Mouse (Mus musculus): ENCODE results near the gene Chst5. TPM values are rescaled to one million over a fixed set of nuclear protein-coding genes. Genes with fewer than 3 reads are reported as not detected.

The Chst5 gene
- polyA plus RNA-seq, 1 experiment from 2014 or later = 0.05 TPM

GRCm38 (mm10) chr8:111924976-111925375 is 14.7 kb upstream of the Chst5 start:
- no peak for ATAC-seq (ENCODE audit: insufficient read depth)
- 22% methylated on average over 7 of the region's 7 CpGs for WGBS (ENCODE audit: insufficient replicate concordance)
- no peak overlapping the region for H3K4me2 ChIP-seq
- H3K4me1 ChIP-seq (replicated peaks) = peaks cover 40% of the 10 kb centered on the region
- H3K9ac ChIP-seq = peak overlapping the region; percentile 21; the same call in 1 of the 2 replicates
- H3K4me3 ChIP-seq (replicated peaks) = no peak overlapping the region
- H3K27me3 ChIP-seq = no peaks in the 10 kb centered on the region
- peak overlapping the region; percentile 73 for H3K27ac ChIP-seq (replicated peaks)
- H3K9me3 ChIP-seq (replicated peaks) = no peaks in the 10 kb centered on the region
- no peaks in the 10 kb centered on the region for H3K36me3 ChIP-seq (replicated peaks)

GRCm38 (mm10) chr8:111923383-111923804 is 13.1 kb upstream of the Chst5 start:
- H3K9ac ChIP-seq = no peak overlapping the region
- H3K4me1 ChIP-seq (replicated peaks) = peaks cover 24% of the 10 kb centered on the region
- H3K27ac ChIP-seq (replicated peaks) = no peak overlapping the region
- H3K4me2 ChIP-seq = no peak overlapping the region
- H3K27me3 ChIP-seq = no peaks in the 10 kb centered on the region
- WGBS (ENCODE audit: insufficient replicate concordance) = 25% methylated on average over 10 of the region's 10 CpGs
- H3K4me3 ChIP-seq (replicated peaks) = no peak overlapping the region
- ATAC-seq (ENCODE audit: insufficient read depth) = peak; percentile 38; the same call in 1 of the 2 replicates
- H3K36me3 ChIP-seq (replicated peaks) = no peaks in the 10 kb centered on the region
- H3K9me3 ChIP-seq (replicated peaks) = no peaks in the 10 kb centered on the region

GRCm38 (mm10) chr8:111920971-111921370 is 10.7 kb upstream of the Chst5 start:
- no peak overlapping the region for H3K9ac ChIP-seq
- H3K36me3 ChIP-seq (replicated peaks) = no peaks in the 10 kb centered on the region
- no peak for ATAC-seq (ENCODE audit: insufficient read depth)
- peaks cover 15% of the 10 kb centered on the region for H3K4me1 ChIP-seq (replicated peaks)
- no peaks in the 10 kb centered on the region for H3K9me3 ChIP-seq (replicated peaks)
- H3K27me3 ChIP-seq = no peaks in the 10 kb centered on the region
- no peak overlapping the region for H3K27ac ChIP-seq (replicated peaks)
- H3K4me2 ChIP-seq = no peak overlapping the region
- WGBS (ENCODE audit: insufficient replicate concordance) = 52% methylated on average over 4 of the region's 4 CpGs
- no peak overlapping the region for H3K4me3 ChIP-seq (replicated peaks)

GRCm38 (mm10) chr8:111919663-111920062 is 9.4 kb upstream of the Chst5 start:
- H3K4me2 ChIP-seq = no peak overlapping the region
- 63% methylated on average over 2 of the region's 2 CpGs for WGBS (ENCODE audit: insufficient replicate concordance)
- no peak overlapping the region for H3K9ac ChIP-seq
- H3K4me3 ChIP-seq (replicated peaks) = no peak overlapping the region
- H3K4me1 ChIP-seq (replicated peaks) = peaks cover 7% of the 10 kb centered on the region
- no peaks in the 10 kb centered on the region for H3K27me3 ChIP-seq
- H3K27ac ChIP-seq (replicated peaks) = no peak overlapping the region
- no peaks in the 10 kb centered on the region for H3K9me3 ChIP-seq (replicated peaks)
- ATAC-seq (ENCODE audit: insufficient read depth) = no peak
- H3K36me3 ChIP-seq (replicated peaks) = no peaks in the 10 kb centered on the region

- H3K4me2 ChIP-seq = no peak overlapping the region
- no peaks in the 10 kb centered on the region for H3K9me3 ChIP-seq (replicated peaks)
- H3K4me1 ChIP-seq (replicated peaks) = no peaks in the 10 kb centered on the region
- WGBS (ENCODE audit: insufficient replicate concordance) = 52% methylated on average over 12 of the region's 12 CpGs
- H3K9ac ChIP-seq = no peak overlapping the region
- H3K27me3 ChIP-seq = peaks cover 63% of the 10 kb centered on the region
- H3K4me3 ChIP-seq (replicated peaks) = no peak overlapping the region
- no peak for ATAC-seq (ENCODE audit: insufficient read depth)
- no peaks in the 10 kb centered on the region for H3K36me3 ChIP-seq (replicated peaks)
- no peak overlapping the region for H3K27ac ChIP-seq (replicated peaks)
Observed at GRCm38 (mm10) chr8:111912860-111913432, 2.7 kb upstream of the Chst5 start.

GRCm38 (mm10) chr8:111911572-111911971 is 1.3 kb upstream of the Chst5 start:
- Histone ChIP-seq H3K4me2 (no peak overlapping the region), H3K9ac (no peak overlapping the region), H3K27ac (replicated peaks) (no peak overlapping the region), H3K4me3 (replicated peaks) (no peak overlapping the region), H3K9me3 (replicated peaks) (no peaks in the 10 kb centered on the region), H3K36me3 (replicated peaks) (no peaks in the 10 kb centered on the region), H3K4me1 (replicated peaks) (no peaks in the 10 kb centered on the region), H3K27me3 (peaks cover 64% of the 10 kb centered on the region)
- no peak for ATAC-seq (ENCODE audit: insufficient read depth)
- WGBS (ENCODE audit: insufficient replicate concordance) = 48% methylated on average over 7 of the region's 7 CpGs

- Histone ChIP-seq H3K9ac (no peak overlapping the region), H3K4me2 (no peak overlapping the region), H3K4me1 (replicated peaks) (no peaks in the 10 kb centered on the region), H3K9me3 (replicated peaks) (no peaks in the 10 kb centered on the region), H3K27ac (replicated peaks) (no peak overlapping the region), H3K27me3 (peaks cover 35% of the 10 kb centered on the region), H3K4me3 (replicated peaks) (no peak overlapping the region), H3K36me3 (replicated peaks) (no peaks in the 10 kb centered on the region)
- ATAC-seq (ENCODE audit: insufficient read depth) = no peak
- 37% methylated on average over 8 of the region's 8 CpGs for WGBS (ENCODE audit: insufficient replicate concordance)
Observed at GRCm38 (mm10) chr8:111905500-111906121, 4.6 kb downstream of the Chst5 start.

GRCm38 (mm10) chr8:111902080-111902479 is 8.2 kb downstream of the Chst5 start:
- Histone ChIP-seq H3K9me3 (replicated peaks) (no peaks in the 10 kb centered on the region), H3K9ac (no peak overlapping the region), H3K4me2 (no peak overlapping the region), H3K4me1 (replicated peaks) (no peaks in the 10 kb centered on the region), H3K36me3 (replicated peaks) (no peaks in the 10 kb centered on the region), H3K27me3 (peaks cover 14% of the 10 kb centered on the region), H3K27ac (replicated peaks) (no peak overlapping the region), H3K4me3 (replicated peaks) (no peak overlapping the region)
- no peak for ATAC-seq (ENCODE audit: insufficient read depth)
- WGBS (ENCODE audit: insufficient replicate concordance) = 53% methylated on average over 5 of the region's 5 CpGs

GRCm38 (mm10) chr8:111898586-111898985 is 11.7 kb downstream of the Chst5 start:
- Histone ChIP-seq H3K9me3 (replicated peaks) (no peaks in the 10 kb centered on the region), H3K27ac (replicated peaks) (no peak overlapping the region), H3K27me3 (peaks cover 4% of the 10 kb centered on the region; the same call in 1 of the 2 replicates), H3K36me3 (replicated peaks) (no peaks in the 10 kb centered on the region), H3K9ac (no peak overlapping the region), H3K4me2 (no peak overlapping the region), H3K4me1 (replicated peaks) (no peaks in the 10 kb centered on the region), H3K4me3 (replicated peaks) (no peak overlapping the region)
- WGBS (ENCODE audit: insufficient replicate concordance) = 39% methylated on average over 10 of the region's 10 CpGs
- ATAC-seq (ENCODE audit: insufficient read depth) = no peak

GRCm38 (mm10) chr8:111894955-111895354 is 15.3 kb downstream of the Chst5 start:
- H3K36me3 ChIP-seq (replicated peaks) = no peaks in the 10 kb centered on the region
- H3K4me2 ChIP-seq = no peak overlapping the region
- H3K9me3 ChIP-seq (replicated peaks) = no peaks in the 10 kb centered on the region
- no peak overlapping the region for H3K27ac ChIP-seq (replicated peaks)
- WGBS (ENCODE audit: insufficient replicate concordance) = 77% methylated on average over 7 of the region's 7 CpGs
- no peak for ATAC-seq (ENCODE audit: insufficient read depth)
- H3K4me3 ChIP-seq (replicated peaks) = no peak overlapping the region
- H3K27me3 ChIP-seq = peaks cover 31% of the 10 kb centered on the region
- no peak overlapping the region for H3K9ac ChIP-seq
- H3K4me1 ChIP-seq (replicated peaks) = 0 out of 2 replicates have a peak, but pooled peaks cover 5% of the 10 kb centered on the region

- Histone ChIP-seq H3K27me3 (peaks cover 51% of the 10 kb centered on the region), H3K4me2 (no peak overlapping the region), H3K4me3 (replicated peaks) (no peak overlapping the region), H3K9ac (no peak overlapping the region), H3K4me1 (replicated peaks) (peaks cover 15% of the 10 kb centered on the region), H3K9me3 (replicated peaks) (no peaks in the 10 kb centered on the region), H3K36me3 (replicated peaks) (no peaks in the 10 kb centered on the region), H3K27ac (replicated peaks) (no peak overlapping the region)
- WGBS (ENCODE audit: insufficient replicate concordance) = 33% methylated on average over 5 of the region's 5 CpGs
- no peak for ATAC-seq (ENCODE audit: insufficient read depth)
Observed at GRCm38 (mm10) chr8:111892615-111893014, 17.6 kb downstream of the Chst5 start.
